Mouse (Mus musculus): ENCODE results near the gene Gm7257.

Gm7257 gene

GRCm38 (mm10) chr9:36431584-36431983 is at the start of gene Gm7257:
Gene Gm7257 (plus strand): TSS chr9:36431884.
- DNase-seq (ENCODE audit: low read depth) = no peak

- no peak for DNase-seq (ENCODE audit: low read depth)
Observed at GRCm38 (mm10) chr9:36402991-36403390, 28.7 kb upstream of the Gm7257 start.

- DNase-seq (ENCODE audit: low read depth) = peak; percentile 27
Observed at GRCm38 (mm10) chr9:36435051-36435764, 3.5 kb downstream of the Gm7257 start.

GRCm38 (mm10) chr9:36475338-36475737 is 43.7 kb downstream of the Gm7257 start, which contains the start of gene Gm9513:
Gene Gm9513 (plus strand): TSS chr9:36475638.
- DNase-seq (ENCODE audit: low read depth) = no peak
